Mouse (Mus musculus): ENCODE measurements around the gene Dpp9. TPM values are rescaled to one million over a fixed set of nuclear protein-coding genes. Genes with fewer than 3 reads are reported as not detected.

The Dpp9 gene
- 87.7 and 105 TPM in 2 replicates for polyA plus RNA-seq (2012)

DNA sequence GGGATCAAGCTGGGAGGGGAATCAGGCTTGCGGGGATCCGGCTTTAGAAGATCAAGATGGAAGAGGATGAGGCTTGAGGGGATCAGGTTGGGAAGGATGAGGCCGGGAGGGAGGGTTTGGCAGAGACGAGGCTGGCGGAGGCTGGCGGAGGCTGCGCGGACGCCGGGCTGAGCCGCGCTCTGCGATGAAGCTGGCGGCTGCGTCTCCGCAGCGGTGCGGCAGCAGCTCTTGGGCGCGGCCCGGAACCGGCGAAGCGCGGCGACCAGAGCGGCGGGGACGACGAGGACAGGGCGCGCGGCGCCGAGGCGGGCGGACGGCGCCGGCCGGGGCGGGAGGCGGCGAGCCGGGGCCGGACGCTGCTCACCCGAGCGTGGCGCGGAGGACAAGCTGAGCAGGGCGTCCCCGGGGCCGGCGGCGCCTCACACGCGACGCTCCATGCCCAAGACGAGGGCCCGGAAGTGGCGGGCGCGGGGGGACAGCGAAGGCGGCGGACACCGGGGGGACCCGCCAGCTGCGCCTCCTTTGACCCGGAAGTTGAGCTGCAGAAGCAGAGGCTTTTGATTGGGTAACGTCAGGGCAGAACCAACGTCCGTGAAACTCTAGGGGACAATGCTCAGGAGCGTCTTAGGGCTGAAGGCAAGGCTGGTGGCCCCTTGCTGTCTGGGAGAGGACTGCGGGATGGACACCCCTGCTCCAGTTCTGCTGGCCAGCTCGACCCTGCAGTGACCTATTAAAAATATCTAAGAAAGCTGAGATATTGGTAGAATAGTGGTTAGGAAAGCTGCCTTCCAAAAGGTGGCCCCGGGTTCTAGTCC is at the start of gene Dpp9:
Gene Dpp9 (minus strand): TSS at position 529 of the 815 bp plus-strand sequence.

DNA sequence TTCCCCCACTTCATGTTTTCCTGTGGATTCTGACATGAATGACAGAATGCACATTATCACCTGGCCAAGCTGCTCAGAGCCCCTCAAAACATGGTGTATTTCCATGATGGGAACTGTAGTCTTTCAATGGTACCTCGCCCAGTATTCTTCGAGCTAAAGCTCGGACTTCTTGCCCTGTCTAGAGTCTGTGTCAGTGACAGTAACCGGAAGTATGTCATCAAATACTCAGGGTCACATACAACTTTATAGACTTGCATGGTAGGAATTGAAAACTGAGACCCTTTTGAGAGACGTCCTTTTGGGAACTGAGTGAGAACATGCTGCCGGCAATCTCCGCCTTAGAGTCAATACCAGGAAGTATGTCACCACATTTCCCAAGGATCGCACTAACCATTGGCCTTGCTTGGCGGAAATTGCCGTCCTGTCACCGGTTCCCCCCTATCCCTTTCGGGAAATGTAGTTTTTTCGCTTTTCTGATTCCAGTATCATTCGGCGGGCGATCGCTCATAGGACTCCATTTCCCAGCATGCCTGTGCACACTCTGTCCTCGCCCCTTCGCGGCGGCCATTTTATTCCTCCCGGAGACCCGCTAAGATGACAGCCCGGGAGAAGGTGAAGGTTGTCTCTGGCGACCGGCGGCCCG is 37.7 kb upstream of the Dpp9 start, which contains the start of gene Fem1a:
Gene Fem1a (plus strand): TSS at position 572 of the 643 bp plus-strand sequence.

DNA sequence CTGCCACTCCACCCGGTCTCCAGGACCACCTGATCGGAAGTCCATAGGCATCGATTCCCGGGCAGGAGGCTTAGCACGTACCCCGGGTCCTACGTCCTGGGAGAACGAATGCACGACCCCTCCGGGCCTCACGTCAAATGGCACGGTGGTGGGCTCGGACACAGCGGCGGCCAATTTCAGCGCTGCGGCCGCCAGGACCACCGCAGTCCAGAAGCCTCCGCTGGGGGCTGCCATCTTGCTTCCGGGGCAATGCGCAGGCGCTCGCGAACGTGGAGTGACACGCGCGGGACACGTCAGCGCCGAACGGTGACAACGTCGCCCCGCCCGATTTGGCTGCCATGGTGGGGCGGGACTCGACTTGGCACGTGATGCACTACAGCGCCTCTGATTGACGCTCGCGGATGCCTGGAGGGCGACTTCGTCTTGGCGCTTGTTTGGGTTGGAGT is 35.0 kb downstream of the Dpp9 start, which contains the start of gene Mydgf:
Gene Mydgf (minus strand): TSS at position 263 of the 446 bp plus-strand sequence.

DNA sequence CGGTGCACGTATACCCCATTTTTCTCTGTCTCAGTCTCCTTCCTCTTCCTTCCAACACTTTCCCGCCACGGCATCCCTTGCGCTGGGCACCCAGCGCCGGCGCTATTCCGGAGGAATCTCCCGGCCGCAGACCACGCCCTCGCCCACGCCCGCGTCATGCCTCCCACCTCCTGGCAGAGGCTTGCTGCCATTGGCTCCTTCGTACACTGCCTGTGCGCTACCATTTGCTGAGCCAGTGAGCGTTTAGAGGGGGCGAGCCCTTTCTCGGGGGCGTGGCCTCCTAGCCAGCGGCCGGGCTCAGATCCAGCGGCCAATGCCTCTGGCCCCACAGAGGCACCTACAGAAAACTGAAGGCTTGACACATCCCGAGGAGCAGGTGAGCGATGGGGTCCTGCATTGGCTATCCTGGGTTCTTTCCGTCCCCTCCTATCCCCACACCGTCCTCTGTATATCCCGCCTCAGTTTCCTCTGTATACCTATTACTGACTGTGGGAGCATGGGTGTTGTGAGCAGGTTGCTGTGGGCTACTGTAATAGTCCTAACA is 56.4 kb downstream of the Dpp9 start, which contains the start of gene Tnfaip8l1:
Gene Tnfaip8l1 (plus strand): TSS at position 247 of the 544 bp plus-strand sequence.

DNA sequence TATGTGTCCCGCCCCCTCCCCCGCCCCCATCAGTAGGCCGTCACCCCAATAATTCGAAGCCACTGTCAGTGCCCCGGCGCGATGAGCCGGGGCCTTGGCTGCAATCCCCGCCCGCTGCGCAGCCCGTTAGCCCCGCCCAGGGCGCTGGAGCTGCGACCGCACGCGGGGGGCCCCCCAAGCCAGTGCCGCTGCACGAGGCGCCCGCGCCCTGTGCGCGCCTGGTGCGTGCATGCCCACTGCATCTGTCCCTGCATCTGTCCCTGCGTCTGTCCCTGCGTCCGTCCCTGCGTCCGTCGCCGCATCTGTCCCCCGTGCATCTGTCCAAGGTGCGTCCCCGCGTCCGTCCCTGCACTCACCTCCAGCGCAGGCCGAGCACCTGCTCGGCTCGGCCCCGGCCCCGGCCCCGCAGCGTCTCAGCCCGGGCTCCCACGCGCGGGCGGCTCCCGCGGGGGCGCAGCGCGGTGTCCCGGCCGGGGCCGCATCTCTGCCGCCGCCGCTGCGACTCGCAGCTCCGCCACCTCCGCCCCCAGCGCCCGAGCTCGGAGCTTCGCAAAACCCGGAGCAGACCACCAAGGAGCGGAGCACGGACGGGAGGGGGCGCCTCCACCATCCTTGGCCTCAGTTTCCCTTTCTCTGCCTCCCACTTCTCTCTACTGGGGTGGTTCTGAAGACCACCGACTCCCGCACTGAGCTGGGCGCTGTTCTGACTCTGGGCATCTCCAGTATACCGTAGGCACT is 78.7 kb downstream of the Dpp9 start, which contains the start of gene Sema6b:
Gene Sema6b (minus strand): TSS at position 486 of the 738 bp plus-strand sequence.

Other genes starting within 250 kb of the Dpp9 start
- 2.6 and 6.5 TPM in 2 replicates for gene Shd, start 248.4 kb downstream of the Dpp9 start, polyA plus RNA-seq (2012)
- 0.13 TPM in 1 of 2 replicates, not detected in the other for gene Fsd1, start 232.4 kb downstream of the Dpp9 start, polyA plus RNA-seq (2012)
- 0.18 and 0.47 TPM in 2 replicates for gene Stap2, start 213.3 kb downstream of the Dpp9 start, polyA plus RNA-seq (2012)
- 73.3 and 76.8 TPM in 2 replicates for gene Mpnd, start 213.2 kb downstream of the Dpp9 start, polyA plus RNA-seq (2012)
- gene Sh3gl1, start 182.3 kb downstream of the Dpp9 start, polyA plus RNA-seq (2012): 88.5 and 88.9 TPM in 2 replicates
- 52.5 and 116 TPM in 2 replicates for gene Chaf1a, start 178.5 kb downstream of the Dpp9 start, polyA plus RNA-seq (2012)
- gene Ubxn6, start 143.9 kb downstream of the Dpp9 start, polyA plus RNA-seq (2012): 44.5 and 52.3 TPM in 2 replicates
- gene Hdgfl2, start 139.3 kb downstream of the Dpp9 start, polyA plus RNA-seq (2012): 200 and 292 TPM in 2 replicates
- 0.02 TPM in 1 of 2 replicates, not detected in the other for gene Plin4, start 109.1 kb downstream of the Dpp9 start, polyA plus RNA-seq (2012)
- not detected in 2 replicates for gene Plin5, start 101.3 kb downstream of the Dpp9 start, polyA plus RNA-seq (2012)
- gene Lrg1, start 96.9 kb downstream of the Dpp9 start, polyA plus RNA-seq (2012): 42.7 and 91.2 TPM in 2 replicates
- gene Sema6b, start 78.6 kb downstream of the Dpp9 start, polyA plus RNA-seq (2012): 14.5 and 22.4 TPM in 2 replicates
- 0.96 and 1.1 TPM in 2 replicates for gene Tnfaip8l1, start 56.4 kb downstream of the Dpp9 start, polyA plus RNA-seq (2012)
- gene Mydgf, start 35.0 kb downstream of the Dpp9 start, polyA plus RNA-seq (2012): 46.7 and 52.3 TPM in 2 replicates
- 13.8 and 16.5 TPM in 2 replicates for gene Fem1a, start 37.9 kb upstream of the Dpp9 start, polyA plus RNA-seq (2012)
- gene Ticam1, start 57.9 kb upstream of the Dpp9 start, polyA plus RNA-seq (2012): 12.2 and 16.1 TPM in 2 replicates
- 17.2 and 24.5 TPM in 2 replicates for gene Plin3, start 74.0 kb upstream of the Dpp9 start, polyA plus RNA-seq (2012)
- not detected in 2 replicates for gene Arrdc5, start 81.4 kb upstream of the Dpp9 start, polyA plus RNA-seq (2012)
- 107 and 124 TPM in 2 replicates for gene Uhrf1, start 84.4 kb upstream of the Dpp9 start, polyA plus RNA-seq (2012)
- 21.9 and 26.4 TPM in 2 replicates for gene Kdm4b, start 107.2 kb upstream of the Dpp9 start, polyA plus RNA-seq (2012)